ENCODE assay signal across 12 mouse cellular contexts in genomic region chr17:45322842-45323241, GRCm38 (mm10).
DNase-seq lines count a peak whose midpoint lies in the region; ATAC-seq and TF ChIP-seq lines count a peak whose summit lies in the region.
"Had no signal": no experiment of that assay in that cellular context is flagged by ENCODE, and none has a peak within 500 bp of the region (broad histone marks: within the 10 kb centered on the region; RNA-seq: fewer than 3 reads in every experiment).

No protein-coding gene starts in this region.

- no peak for TF ChIP-seq CTCF in liver, postnatal 0 days (IDR thresholded peaks at IDR 0.05; ENCODE audit: low read depth)
- no peak for TF ChIP-seq CTCF in Patski (IDR thresholded peaks at IDR 0.05)
- TF ChIP-seq CTCF in kidney, postnatal 0 days (IDR thresholded peaks at IDR 0.05; ENCODE audit: low read depth), result no peak

- CTCF ChIA-PET in Patski (lab: Charles Lee), result no interaction called here

- no peak overlapping the region for H3K4me3 ChIP-seq in liver, postnatal 0 days (ENCODE audit: low read depth, low read length)
- no peak overlapping the region for H3K4me3 ChIP-seq in liver, embryonic 12.5 days
- no peak overlapping the region for H3K4me3 ChIP-seq in kidney, postnatal 0 days (replicated peaks; ENCODE audit: low read depth, low read length)
- H3K4me3 ChIP-seq: limb, embryonic 10.5 days; megakaryocyte, embryonic 14.5 days had no signal

- 78% methylated on average over 8 of the region's 8 CpGs for WGBS in liver, postnatal 0 days (ENCODE audit: insufficient replicate concordance)
- 66% methylated on average over 8 of the region's 8 CpGs for WGBS in liver, embryonic 12.5 days (ENCODE audit: insufficient replicate concordance)
- WGBS in kidney, postnatal 0 days, result 50% methylated on average over 8 of the region's 8 CpGs

- POLR2A ChIA-PET in Patski (lab: Charles Lee), result interaction anchor here (1.4 kb wide), 1 partner anchor 10 kb away, joined by 7 read pairs; no protein-coding TSS in a partner anchor

- in situ Hi-C loops in Patski (cut with MboI; ENCODE audit: low pct_unique_long_range_greater_than_20kb), result no loop called here

- peak; percentile 56 for ATAC-seq in liver, postnatal 0 days
- ATAC-seq in liver, embryonic 12.5 days, result no peak
- ATAC-seq in Patski, result peak; percentile 55
- peak; percentile 79 for ATAC-seq in kidney, postnatal 0 days (replicated peaks; ENCODE audit: low FRiP score, low read depth)

- no peaks in the 10 kb centered on the region for H3K9me3 ChIP-seq in liver, postnatal 0 days (ENCODE audit: low read length)
- no peaks in the 10 kb centered on the region for H3K9me3 ChIP-seq in liver, embryonic 12.5 days (replicated peaks)
- no peaks in the 10 kb centered on the region for H3K9me3 ChIP-seq in kidney, postnatal 0 days (replicated peaks; ENCODE audit: low read length)
- H3K9me3 ChIP-seq: limb, embryonic 10.5 days; megakaryocyte, embryonic 14.5 days had no signal

- H3K36me3 ChIP-seq in liver, postnatal 0 days (replicated peaks; ENCODE audit: insufficient read depth, low read length), result no peaks in the 10 kb centered on the region
- no peaks in the 10 kb centered on the region for H3K36me3 ChIP-seq in liver, embryonic 12.5 days
- H3K36me3 ChIP-seq in kidney, postnatal 0 days (ENCODE audit: insufficient read depth, low read length), result no peaks in the 10 kb centered on the region
- H3K36me3 ChIP-seq: limb, embryonic 10.5 days had no signal

- DNase-seq in adrenal gland, postnatal 10 days, result peak; percentile 26
- DNase-seq in adrenal gland, adult 18-20 months (ENCODE audit: low spot score in 2 of 2), result no peak
- peak; percentile 23 for DNase-seq in liver, postnatal 0 days
- DNase-seq in Patski (ENCODE audit: low read depth, low spot score), result no peak
- DNase-seq in kidney, postnatal 0 days (ENCODE audit: low spot score), result peak; percentile 55
- DNase-seq in thymus, postnatal 4 days, result no peak
- no peak for DNase-seq in gastrocnemius, postnatal 10 days
- DNase-seq: cerebellum, adult 11 months; lung, adult 18-20 months had no signal

- H3K4me2 ChIP-seq in liver, postnatal 0 days (ENCODE audit: low read depth, low read length), result no peak overlapping the region
- H3K4me2 ChIP-seq in liver, embryonic 12.5 days, result no peak overlapping the region
- H3K4me2 ChIP-seq in kidney, postnatal 0 days (ENCODE audit: low read length), result no peak overlapping the region

- H3K27me3 ChIP-seq in liver, postnatal 0 days (ENCODE audit: insufficient read depth, low read length), result no peaks in the 10 kb centered on the region
- H3K27me3 ChIP-seq in liver, embryonic 12.5 days (replicated peaks), result no peaks in the 10 kb centered on the region
- H3K27me3 ChIP-seq in Patski, result no peaks in the 10 kb centered on the region
- no peaks in the 10 kb centered on the region for H3K27me3 ChIP-seq in kidney, postnatal 0 days (ENCODE audit: insufficient read depth, low read length)

- no peak overlapping the region for H3K27ac ChIP-seq in liver, postnatal 0 days (ENCODE audit: low read depth)
- H3K27ac ChIP-seq in liver, embryonic 12.5 days, result no peak overlapping the region
- peak overlapping the region; percentile 31; the same call in 1 of the 2 replicates for H3K27ac ChIP-seq in kidney, postnatal 0 days
- H3K27ac ChIP-seq: limb, embryonic 10.5 days had no signal

- H3K4me1 ChIP-seq in liver, postnatal 0 days (ENCODE audit: insufficient read depth), result no peaks in the 10 kb centered on the region
- H3K4me1 ChIP-seq in liver, embryonic 12.5 days, result no peaks in the 10 kb centered on the region
- peaks cover 5% of the 10 kb centered on the region; the same call in 1 of the 2 replicates for H3K4me1 ChIP-seq in kidney, postnatal 0 days (replicated peaks; ENCODE audit: insufficient read depth, low read length)

- H3K9ac ChIP-seq in liver, postnatal 0 days (replicated peaks), result no peak overlapping the region
- no peak overlapping the region for H3K9ac ChIP-seq in liver, embryonic 12.5 days
- H3K9ac ChIP-seq in kidney, postnatal 0 days (ENCODE audit: low read depth, low read length), result no peak overlapping the region

- no peak for TF ChIP-seq EP300 in liver, postnatal 0 days (IDR thresholded peaks at IDR 0.05; ENCODE audit: low read depth)

Comparison
In these comparisons a context has a peak if more than half of its experiments do, and no peak if none do; other contexts are left out.
1. DNase-seq: peak in adrenal gland, postnatal 10 days (single experiment), liver, postnatal 0 days (single experiment) and kidney, postnatal 0 days (single experiment); none in adrenal gland, adult 18-20 months (0 of 2), Patski (single experiment), thymus, postnatal 4 days (single experiment) and gastrocnemius, postnatal 10 days (single experiment).